Mouse (Mus musculus): ENCODE data around the gene Gm21988.

DNA sequence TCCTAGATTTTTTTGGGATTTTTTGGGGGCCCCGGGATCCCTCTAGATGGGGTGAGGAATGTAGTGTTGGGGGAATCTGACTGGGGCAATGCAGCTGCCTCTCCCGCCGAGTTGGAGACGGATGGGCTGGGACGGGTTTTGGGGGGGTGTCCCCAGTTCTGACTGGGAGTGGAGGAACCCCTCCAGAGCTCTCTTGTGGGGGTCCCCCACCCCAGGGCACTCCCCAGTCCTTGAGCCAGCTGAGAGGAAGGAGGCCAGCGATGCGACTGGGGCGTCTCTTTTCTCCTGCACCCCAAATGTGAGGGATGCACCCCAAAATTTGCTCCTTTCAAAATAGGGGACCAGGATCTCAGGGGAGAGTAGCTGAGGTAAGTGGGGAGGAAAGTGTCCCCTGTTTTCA lies 6.6 kb downstream of the Gm21988 start:
- no peak for TF ChIP-seq CTCF (IDR thresholded peaks at IDR 0.05; ENCODE audit: extremely low read depth, insufficient read length, insufficient replicate concordance, low read depth, low read length)
- TF ChIP-seq POLR2A (IDR thresholded peaks at IDR 0.05; ENCODE audit: low read depth, low read length) = no peak

Measured in small intestine, adult 2 months (tissue).